In the genomic region with DNA sequence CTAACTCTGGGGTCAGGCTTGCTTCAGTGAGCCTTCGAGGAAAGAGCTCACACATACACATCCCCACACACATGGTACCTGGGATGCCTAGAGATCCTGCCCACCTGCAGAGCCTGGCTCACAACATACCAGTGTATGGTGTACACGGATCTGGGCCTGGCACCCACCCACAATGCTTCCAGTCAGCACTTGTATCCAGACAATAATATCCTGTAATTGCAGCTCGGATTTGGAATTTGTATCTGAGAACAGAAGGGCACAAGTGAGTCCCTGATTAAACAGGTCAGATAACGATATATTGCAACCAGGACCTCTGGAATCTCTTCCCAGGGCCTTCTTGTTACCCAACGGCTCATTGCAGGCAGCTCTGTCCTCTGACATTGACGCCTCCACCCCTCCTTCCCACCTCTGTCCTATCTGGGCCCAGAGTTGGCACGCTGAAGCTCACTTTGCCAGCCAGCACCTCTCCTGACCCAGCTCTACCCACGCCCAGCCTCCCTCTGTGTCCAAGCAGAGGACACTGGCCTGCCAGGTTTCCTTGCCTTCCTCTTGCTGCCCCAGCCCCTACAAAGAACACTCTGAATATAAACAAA, we compare ENCODE assay signal across 12 mouse cellular contexts.
DNase-seq lines count a peak whose midpoint lies in the region; ATAC-seq and TF ChIP-seq lines count a peak whose summit lies in the region.
"Had no signal": no experiment of that assay in that cellular context is flagged by ENCODE, and none has a peak within 500 bp of the region (broad histone marks: within the 10 kb centered on the region; RNA-seq: fewer than 3 reads in every experiment).

No protein-coding gene starts in this region.

- H3K9ac ChIP-seq in hindbrain, postnatal 0 days (replicated peaks; ENCODE audit: low read length) = no peak overlapping the region
- H3K9ac ChIP-seq in forebrain, embryonic 11.5 days (ENCODE audit: low read length) = no peak overlapping the region

- no peaks in the 10 kb centered on the region for H3K36me3 ChIP-seq in hindbrain, embryonic 10.5 days
- H3K36me3 ChIP-seq in hindbrain, postnatal 0 days (ENCODE audit: insufficient read depth, low read length) = no peaks in the 10 kb centered on the region
- H3K36me3 ChIP-seq in forebrain, embryonic 11.5 days (ENCODE audit: control insufficient read depth, insufficient read depth, low read length) = no peaks in the 10 kb centered on the region

- H3K4me2 ChIP-seq in hindbrain, postnatal 0 days (ENCODE audit: low read depth, low read length) = no peak overlapping the region
- H3K4me2 ChIP-seq in forebrain, embryonic 11.5 days (ENCODE audit: low read depth, low read length, severe bottlenecking) = no peak overlapping the region

- TF ChIP-seq CTCF in hindbrain, postnatal 0 days (IDR thresholded peaks at IDR 0.05; ENCODE audit: low read depth) = no peak

- WGBS in hindbrain, embryonic 10.5 days = 83% methylated on average over 8 of the region's 8 CpGs
- 81% methylated on average over 8 of the region's 8 CpGs for WGBS in hindbrain, postnatal 0 days
- WGBS in forebrain, embryonic 11.5 days = 85% methylated on average over 8 of the region's 8 CpGs

- peaks cover 12% of the 10 kb centered on the region for H3K4me1 ChIP-seq in hindbrain, embryonic 10.5 days (replicated peaks)
- H3K4me1 ChIP-seq in hindbrain, postnatal 0 days (ENCODE audit: insufficient read depth, low read length) = no peaks in the 10 kb centered on the region
- no peaks in the 10 kb centered on the region for H3K4me1 ChIP-seq in forebrain, embryonic 11.5 days (replicated peaks; ENCODE audit: control insufficient read depth, insufficient read depth, low read length)

- no peak for ATAC-seq in hindbrain, postnatal 0 days
- ATAC-seq in forebrain, embryonic 11.5 days (replicated peaks; ENCODE audit: low FRiP score) = no peak

- no peak for DNase-seq in hindbrain, embryonic 10.5 days (ENCODE audit: low spot score)
- DNase-seq in hindbrain, postnatal 0 days (ENCODE audit: low spot score) = no peak
- peak; percentile 77 for DNase-seq in heart, adult 9 months (ENCODE audit: low spot score in 2 of 2)
- peak; percentile 73 for DNase-seq in heart, postnatal 4 days
- peak; percentile 59 for DNase-seq in testis, postnatal 10 days (ENCODE audit: low spot score)
- no peak for DNase-seq in embryo, embryonic 9.5 days (ENCODE audit: extremely low spot score)
- no peak for DNase-seq in forebrain, embryonic 11.5 days (ENCODE audit: low spot score)
- DNase-seq: cerebellum, adult 2 months; layer of hippocampus, adult 9-11 months; lung, adult 2 months had no signal

- H3K27me3 ChIP-seq in hindbrain, embryonic 10.5 days (ENCODE audit: insufficient read depth, poor library complexity, severe bottlenecking) = 0 out of 2 replicates have a peak, but pooled peaks cover 6% of the 10 kb centered on the region
- no peaks in the 10 kb centered on the region for H3K27me3 ChIP-seq in hindbrain, postnatal 0 days (ENCODE audit: insufficient read depth, low read length)
- no peaks in the 10 kb centered on the region for H3K27me3 ChIP-seq in forebrain, embryonic 11.5 days (ENCODE audit: control insufficient read depth, insufficient read depth, low read length)
- H3K27me3 ChIP-seq: CH12.LX had no signal

- no peak overlapping the region for H3K4me3 ChIP-seq in hindbrain, embryonic 10.5 days
- H3K4me3 ChIP-seq in hindbrain, postnatal 0 days (ENCODE audit: low read length) = no peak overlapping the region
- no peak overlapping the region for H3K4me3 ChIP-seq in forebrain, embryonic 11.5 days (ENCODE audit: low read depth, low read length)

- 0 out of 2 replicates have a peak, but pooled peaks cover 4% of the 10 kb centered on the region for H3K9me3 ChIP-seq in hindbrain, embryonic 10.5 days
- H3K9me3 ChIP-seq in hindbrain, postnatal 0 days (ENCODE audit: low read length) = no peaks in the 10 kb centered on the region
- no peaks in the 10 kb centered on the region for H3K9me3 ChIP-seq in forebrain, embryonic 11.5 days (ENCODE audit: control insufficient read depth, low read length)

- H3K27ac ChIP-seq in hindbrain, embryonic 10.5 days = peak overlapping the region; percentile 45; the same call in 1 of the 2 replicates
- H3K27ac ChIP-seq in hindbrain, postnatal 0 days = no peak overlapping the region
- H3K27ac ChIP-seq in forebrain, embryonic 11.5 days (ENCODE audit: low read depth, low read length) = no peak overlapping the region
- H3K27ac ChIP-seq: kidney, postnatal 0 days had no signal

Comparison
In these comparisons a context has a peak if more than half of its experiments do, and no peak if none do; other contexts are left out.
1. DNase-seq: peak in heart, adult 9 months (2 of 2), heart, postnatal 4 days (single experiment) and testis, postnatal 10 days (single experiment); none in hindbrain, embryonic 10.5 days (single experiment), hindbrain, postnatal 0 days (single experiment), embryo, embryonic 9.5 days (single experiment) and forebrain, embryonic 11.5 days (single experiment).